Mouse (Mus musculus) ES-E14 (cell line): ENCODE measurements at regions not wholly inside any gene's neighbourhood (a gene's known extent, or its start where the extent isn't known, plus 50 kb on each side); places are given as distances from the start of the nearest gene placed in this dataset.

Source experiments
- CHD2 ChIP-seq: IDR thresholded peaks from 2 replicates; pipeline ENCODE4 v1.6.1; 2014; ENCODE audit warnings: mild to moderate bottlenecking, low read depth, low read length, inconsistent platforms
- HCFC1 ChIP-seq: IDR thresholded peaks from 2 replicates; pipeline ENCODE4 v1.6.1; 2012; ENCODE audit warnings: low read length, inconsistent platforms, borderline replicate concordance; ENCODE audit not compliant: insufficient read depth
- MAFK ChIP-seq: IDR thresholded peaks from 2 replicates; pipeline ENCODE4 v1.6.1; 2014; ENCODE audit warnings: mild to moderate bottlenecking, low read depth, low read length, inconsistent platforms; ENCODE audit not compliant: insufficient read depth
- ZNF384 ChIP-seq: IDR thresholded peaks from 2 replicates; pipeline ENCODE4 v1.6.1; 2012; ENCODE audit warnings: low read depth, low read length, inconsistent platforms

GRCm38 (mm10) chr10:44603461-44603860 is 75.2 kb upstream of the Prdm1 start:
- no peak for TF ChIP-seq CHD2
- TF ChIP-seq ZNF384 = no peak
- no peak for TF ChIP-seq HCFC1
- no peak for TF ChIP-seq MAFK
